Mouse (Mus musculus) embryonic facial prominence, embryonic 13.5 days (tissue): ENCODE measurements around the gene BC049730. TPM values are rescaled to one million over a fixed set of nuclear protein-coding genes. Genes with fewer than 3 reads are reported as not detected.

Experiments
- polyA plus RNA-seq: library from polyadenylated mRNA; unstranded; fragments of >200 nt; fragmentation: Nextera tagmentation; extraction: Ambion mirVana; gene quantifications from 2 replicates; pipeline ENCODE4 v1.2.1, GENCODE M21; 2015

The BC049730 gene
- polyA plus RNA-seq, 1 experiment from 2014 or later = not detected

Other genes with a start within 250 kb of the BC049730 start
- gene Plaur, start 246.8 kb upstream of the BC049730 start, polyA plus RNA-seq = 2.6 and 3.8 TPM in 2 replicates
- gene Cadm4, start 227.2 kb upstream of the BC049730 start, polyA plus RNA-seq = 6.7 and 7.9 TPM in 2 replicates
- 95.8 and 96.3 TPM in 2 replicates for gene Zfp428, start 202.2 kb upstream of the BC049730 start, polyA plus RNA-seq
- gene AC161166.1, start 196.8 kb upstream of the BC049730 start, polyA plus RNA-seq = 0.53 and 0.89 TPM in 2 replicates
- gene Irgq, start 178.6 kb upstream of the BC049730 start, polyA plus RNA-seq = 9.6 and 10.2 TPM in 2 replicates
- gene Pinlyp, start 163.1 kb upstream of the BC049730 start, polyA plus RNA-seq = 0.42 TPM in 1 of 2 replicates, not detected in the other
- gene Xrcc1, start 163.0 kb upstream of the BC049730 start, polyA plus RNA-seq = 127 and 147 TPM in 2 replicates
- gene Ethe1, start 121.7 kb upstream of the BC049730 start, polyA plus RNA-seq = 24.0 and 26.0 TPM in 2 replicates
- gene Zfp575, start 121.6 kb upstream of the BC049730 start, polyA plus RNA-seq = 7.0 and 7.3 TPM in 2 replicates
- gene Phldb3, start 98.5 kb upstream of the BC049730 start, polyA plus RNA-seq = 0.37 and 0.65 TPM in 2 replicates
- 13.7 and 16.0 TPM in 2 replicates for gene Lypd3, start 72.7 kb upstream of the BC049730 start, polyA plus RNA-seq
- not detected in 2 replicates for gene Tex101, start 32.6 kb upstream of the BC049730 start, polyA plus RNA-seq
- not detected in 2 replicates for gene Gm4763, start 17.7 kb downstream of the BC049730 start, polyA plus RNA-seq
- 0.35 and 0.77 TPM in 2 replicates for gene Cd177, start 51.1 kb downstream of the BC049730 start, polyA plus RNA-seq
- 0.56 and 0.74 TPM in 2 replicates for gene Ceacam10, start 68.0 kb downstream of the BC049730 start, polyA plus RNA-seq
- gene Gm9844, start 153.0 kb downstream of the BC049730 start, polyA plus RNA-seq = 19.6 and 35.1 TPM in 2 replicates
- not detected in 2 replicates for gene Lypd4, start 160.7 kb downstream of the BC049730 start, polyA plus RNA-seq
- not detected in 2 replicates for gene Dmrtc2, start 160.8 kb downstream of the BC049730 start, polyA plus RNA-seq
- gene Rps19, start 175.1 kb downstream of the BC049730 start, polyA plus RNA-seq = 2,967 and 3,152 TPM in 2 replicates
- 0.41 and 0.89 TPM in 2 replicates for gene Cd79a, start 188.1 kb downstream of the BC049730 start, polyA plus RNA-seq
- gene Arhgef1, start 193.7 kb downstream of the BC049730 start, polyA plus RNA-seq = 115 and 122 TPM in 2 replicates
- not detected in 2 replicates for gene Gm4881, start 235.3 kb downstream of the BC049730 start, polyA plus RNA-seq